Mouse (Mus musculus) CH12.LX (cell line): Measurements from ENCODE around the gene Tjap1. TPM values are rescaled to one million over a fixed set of nuclear protein-coding genes. Genes with fewer than 3 reads are reported as not detected.

Experiments
- DNase-seq: peaks from one replicate; pipeline ENCODE4 v3.0.0-alpha.2; 2013; ENCODE audit errors: extremely low read depth
- H3K27ac ChIP-seq: 2 replicates; pipeline ENCODE4 v1.5.1; 2012; ENCODE audit warnings: low read depth, mild to moderate bottlenecking, control low read depth, moderate library complexity; ENCODE audit not compliant: insufficient read depth
- H3K27me3 ChIP-seq: replicated peaks from 2 replicates; pipeline ENCODE3; 2012; ENCODE audit warnings: inconsistent platforms
- H3K36me3 ChIP-seq, 2 experiments: replicated peaks in 1 of 2; 2 replicates each; pipeline versions ENCODE3 to v1.6.1; 2012; ENCODE audit warnings: inconsistent platforms in 1 of 2, low read length in 1 of 2, mild to moderate bottlenecking in 1 of 2, mixed read lengths in 1 of 2, moderate library complexity in 1 of 2; ENCODE audit not compliant: control insufficient read depth in 1 of 2, insufficient read depth in 1 of 2
- H3K4me1 ChIP-seq, 2 experiments: 2 replicates each; pipeline ENCODE4 v1.6.1; 2012; ENCODE audit warnings: inconsistent platforms in 1 of 2, moderate library complexity in 1 of 2; ENCODE audit not compliant: insufficient read depth in 2 of 2, control insufficient read depth in 1 of 2
- H3K4me2 ChIP-seq: 2 replicates; pipeline ENCODE4 v1.6.1; 2012; ENCODE audit warnings: low read depth, mild to moderate bottlenecking, control low read depth; ENCODE audit not compliant: poor library complexity, insufficient read depth, severe bottlenecking
- H3K4me3 ChIP-seq, 3 experiments: fragments of 150-350 bp in 1 of 3; sonication (generic) in 1 of 3; replicated peaks in 1 of 3; 2 replicates each; pipeline versions ENCODE3 to v1.5.1; 2011 to 2012; ENCODE audit warnings: low read depth in 2 of 3, low read length in 2 of 3, mild to moderate bottlenecking in 2 of 3, moderate library complexity in 2 of 3, control low read depth in 1 of 3, improper control_type of control experiment in 1 of 3, inconsistent platforms in 1 of 3, mixed read lengths in 1 of 3; ENCODE audit not compliant: poor library complexity in 1 of 3
- H3K79me2 ChIP-seq: replicated peaks from 2 replicates; pipeline ENCODE4 v1.6.1; 2012; ENCODE audit warnings: mild to moderate bottlenecking, moderate library complexity; ENCODE audit not compliant: control insufficient read depth, poor library complexity, insufficient read depth, severe bottlenecking; ENCODE audit errors: extremely low read depth
- H3K9ac ChIP-seq: 2 replicates; pipeline ENCODE4 v1.6.1; 2012; ENCODE audit warnings: low read depth, mild to moderate bottlenecking, control low read depth, moderate library complexity; ENCODE audit not compliant: insufficient read depth
- H3K9me3 ChIP-seq: replicated peaks from 2 replicates; pipeline ENCODE3; 2012; ENCODE audit warnings: low read length, inconsistent platforms, mixed read lengths
- HCFC1 ChIP-seq: IDR thresholded peaks from 2 replicates; pipeline ENCODE4 v1.6.1; 2012; ENCODE audit warnings: low read depth, mild to moderate bottlenecking, inconsistent platforms, low read length, improper control_type of control experiment
- JUND ChIP-seq: conservative IDR thresholded peaks from 2 replicates; pipeline ENCODE4 v1.6.1; 2011; ENCODE audit warnings: low read depth, low read length, improper control_type of control experiment
- KAT2A ChIP-seq: IDR thresholded peaks from 2 replicates; pipeline ENCODE4 v1.6.1; 2012; ENCODE audit warnings: low read length, improper control_type of control experiment, inconsistent platforms; ENCODE audit not compliant: insufficient replicate concordance
- MAX ChIP-seq: IDR thresholded peaks from 2 replicates; pipeline ENCODE4 v1.6.1; 2011; ENCODE audit warnings: low read length, improper control_type of control experiment
- MEF2A ChIP-seq: IDR thresholded peaks from 2 replicates; pipeline ENCODE4 v1.6.1; 2014; ENCODE audit warnings: low read depth, mild to moderate bottlenecking, inconsistent platforms, low read length, improper control_type of control experiment, borderline replicate concordance
- NELFE ChIP-seq: IDR thresholded peaks from 2 replicates; pipeline ENCODE4 v1.6.1; 2011; ENCODE audit warnings: low read depth, low read length, improper control_type of control experiment
- NRF1 ChIP-seq: IDR thresholded peaks from 2 replicates; pipeline ENCODE4 v1.6.1; 2014; ENCODE audit warnings: low read depth, mild to moderate bottlenecking, inconsistent platforms, low read length, improper control_type of control experiment, moderate library complexity
- PAX5 ChIP-seq: IDR thresholded peaks from 2 replicates; pipeline ENCODE4 v1.6.1; 2012; ENCODE audit warnings: low read length, inconsistent platforms, mixed read lengths
- POLR2AphosphoS2 ChIP-seq: IDR thresholded peaks from 2 replicates; pipeline ENCODE4 v1.6.1; 2011; ENCODE audit warnings: low read depth, low read length, improper control_type of control experiment
- SMC3 ChIP-seq: IDR thresholded peaks from 2 replicates; pipeline ENCODE4 v1.6.1; 2011; ENCODE audit warnings: low read depth, low read length, improper control_type of control experiment
- UBTF ChIP-seq: IDR thresholded peaks from 2 replicates; pipeline ENCODE4 v1.6.1; 2012; ENCODE audit warnings: low read depth, mild to moderate bottlenecking, inconsistent platforms, low read length, improper control_type of control experiment, moderate library complexity
- ZC3H11A ChIP-seq: IDR thresholded peaks from 2 replicates; pipeline ENCODE4 v1.6.1; 2012; ENCODE audit warnings: low read depth, mild to moderate bottlenecking, inconsistent platforms, low read length, improper control_type of control experiment
- ZNF384 ChIP-seq: IDR thresholded peaks from 2 replicates; pipeline ENCODE4 v1.6.1; 2012; ENCODE audit warnings: low read depth, low read length, improper control_type of control experiment, inconsistent platforms
- dilution Hi-C: fragments of 300-500 bp; cut with MboI; formaldehyde crosslinking; loops from 2 replicates; pipeline ENCODE4 v1.14.3; 2020; ENCODE audit warnings: low sequenced_read_pairs; ENCODE audit not compliant: extremely low pct_unique_long_range_greater_than_20kb, extremely low pct_ligation_motif_present
- in situ Hi-C: fragments of 300-500 bp; cut with MboI; formaldehyde crosslinking; loops from 3 replicates; pipeline ENCODE4 v1.14.3; 2019; ENCODE audit warnings: low sequenced_read_pairs, low pct_ligation_motif_present, low pct_unique_long_range_greater_than_20kb, mixed read lengths
- polyA plus RNA-seq: library from polyadenylated mRNA; unstranded; fragments of >175 nt; gene quantifications from 2 replicates; pipeline ENCODE4 v1.2.1, GENCODE M21; 2012; ENCODE audit warnings: low read depth; ENCODE audit not compliant: insufficient read length
- total RNA-seq, 2 experiments: library from RNA; depleted of rRNA; stranded (reverse); fragments of 300-350 nt in 1 of 2; fragments of >200 nt in 1 of 2; gene quantifications; 2 replicates each; pipeline ENCODE4 v1.2.3; 2012 to 2014

Tjap1 gene
- total and polyA plus RNA-seq, 3 experiments: 8.6 to 24.3 (median 14.2) TPM

- H3K27me3 ChIP-seq: no peaks in the 10 kb centered on the region
- H3K9ac ChIP-seq: no peak overlapping the region
- TF ChIP-seq PAX5 (no peak), MEF2A (no peak), MAX (no peak), NELFE (no peak)
- dilution Hi-C loops (no loop called here), in situ Hi-C loops (loop anchor here (5.0 kb wide), 1 partner anchor 117 kb away; no protein-coding TSS in a partner anchor)
- H3K4me1 ChIP-seq: peaks cover 0 to 2% of the 10 kb centered on the region in 2 experiments; a peak in 1 of 4 replicates
- H3K4me3 ChIP-seq: no peak overlapping the region
- no peaks in the 10 kb centered on the region for H3K9me3 ChIP-seq
- no peaks in the 10 kb centered on the region for H3K79me2 ChIP-seq
- peaks cover 50 to 97% of the 10 kb centered on the region in 2 experiments for H3K36me3 ChIP-seq
- no peak overlapping the region for H3K27ac ChIP-seq
- DNase-seq: no peak
- H3K4me2 ChIP-seq: no peak overlapping the region
Observed at GRCm38 (mm10) chr17:46269771-46270534, 12.9 kb downstream of the Tjap1 start.

- Histone ChIP-seq H3K4me2 (no peak overlapping the region), H3K27me3 (no peaks in the 10 kb centered on the region), H3K9me3 (no peaks in the 10 kb centered on the region), H3K79me2 (no peaks in the 10 kb centered on the region), H3K27ac (no peak overlapping the region), H3K4me3 (no peak overlapping the region), H3K36me3 (peaks cover 57 to 98% of the 10 kb centered on the region in 2 experiments), H3K9ac (no peak overlapping the region), H3K4me1 (peaks cover 0 to 2% of the 10 kb centered on the region in 2 experiments; a peak in 1 of 4 replicates)
- in situ Hi-C loops (loop anchor here (5.0 kb wide), 1 partner anchor 119 kb away; no protein-coding TSS in a partner anchor), dilution Hi-C loops (no loop called here)
- TF ChIP-seq HCFC1 (no peak), JUND (no peak), POLR2AphosphoS2 (no peak), PAX5 (no peak), KAT2A (no peak), NRF1 (no peak), ZC3H11A (no peak), MEF2A (no peak), SMC3 (no peak), ZNF384 (no peak), UBTF (no peak)
- no peak for DNase-seq
Observed at GRCm38 (mm10) chr17:46268026-46268720, 14.7 kb downstream of the Tjap1 start.
